Mouse (Mus musculus): ENCODE measurements around the gene Cfap73.

GRCm38 (mm10) chr5:120634131-120634530 is at the start of gene Cfap73:
- TF ChIP-seq CTCF (IDR thresholded peaks at IDR 0.05; ENCODE audit: low read depth, low read length) (no peak), POLR2A (IDR thresholded peaks at IDR 0.05; ENCODE audit: insufficient read depth, low read length) (no peak)
